Mouse (Mus musculus): ENCODE measurements around the gene Gnb1. TPM values are rescaled to one million over a fixed set of nuclear protein-coding genes. Genes with fewer than 3 reads are reported as not detected.
A peak's percentile ranks its signal among the peaks of the same experiment; 100 is the strongest.
"Not testable (repeated sequence)": the region's sequence is repeated elsewhere in the genome, so short reads cannot be mapped to it uniquely, and the experiment has no call there.

Gene Gnb1
- total RNA-seq, 2 experiments from 2014 or later: 309 to 321 TPM

- intact Hi-C loops (cut with DNase I): no loop called here
- DNase-seq: no peak
Observed at GRCm38 (mm10) chr4:155529294-155529693, 38.1 kb downstream of the Gnb1 start.

- no peak for DNase-seq
- intact Hi-C loops (cut with DNase I): no loop called here
Observed at GRCm38 (mm10) chr4:155549993-155550392, 58.8 kb downstream of the Gnb1 start.

DNA sequence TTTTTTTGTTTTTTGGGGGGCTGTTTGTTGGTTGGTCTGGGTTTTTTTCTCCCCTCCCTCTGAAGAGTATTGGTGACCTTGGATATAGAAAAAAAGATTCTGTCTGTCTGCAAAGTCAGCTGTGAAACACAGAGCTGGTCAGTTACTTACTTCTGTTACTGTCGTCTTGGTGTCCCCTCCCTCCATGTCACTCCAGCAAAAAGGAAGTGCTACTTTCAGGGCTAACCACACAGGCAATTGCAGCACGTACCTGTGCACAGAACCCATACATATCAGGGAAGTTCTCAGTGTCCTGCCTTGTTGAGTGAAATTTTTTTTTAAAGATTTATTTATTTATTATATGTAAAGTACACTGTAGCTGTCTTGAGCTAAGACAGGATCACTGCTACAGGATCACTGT lies 59.3 kb downstream of the Gnb1 start:
- DNase-seq: no peak
- intact Hi-C loops (cut with DNase I): no loop called here

DNA sequence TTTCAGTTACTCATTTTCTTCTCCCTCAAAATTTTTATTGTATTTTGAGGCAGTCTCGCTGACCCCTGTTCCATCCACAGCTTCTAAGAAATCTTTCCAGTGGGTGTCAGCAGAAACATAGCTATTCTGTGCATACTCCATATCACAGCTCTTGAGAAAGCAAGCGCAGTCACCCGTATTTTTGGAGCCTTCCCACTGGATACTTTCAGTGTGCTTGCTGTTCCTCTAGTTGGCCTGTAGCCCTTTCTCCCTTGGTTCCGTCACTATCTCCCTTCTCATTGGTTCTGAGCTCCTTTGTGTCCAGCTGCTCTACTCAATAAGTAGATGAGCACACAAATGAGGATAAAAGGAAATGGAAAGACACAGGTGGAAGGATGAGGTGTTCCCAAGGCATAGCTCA lies 59.9 kb downstream of the Gnb1 start:
- no peak for DNase-seq
- intact Hi-C loops (cut with DNase I): no loop called here

DNA sequence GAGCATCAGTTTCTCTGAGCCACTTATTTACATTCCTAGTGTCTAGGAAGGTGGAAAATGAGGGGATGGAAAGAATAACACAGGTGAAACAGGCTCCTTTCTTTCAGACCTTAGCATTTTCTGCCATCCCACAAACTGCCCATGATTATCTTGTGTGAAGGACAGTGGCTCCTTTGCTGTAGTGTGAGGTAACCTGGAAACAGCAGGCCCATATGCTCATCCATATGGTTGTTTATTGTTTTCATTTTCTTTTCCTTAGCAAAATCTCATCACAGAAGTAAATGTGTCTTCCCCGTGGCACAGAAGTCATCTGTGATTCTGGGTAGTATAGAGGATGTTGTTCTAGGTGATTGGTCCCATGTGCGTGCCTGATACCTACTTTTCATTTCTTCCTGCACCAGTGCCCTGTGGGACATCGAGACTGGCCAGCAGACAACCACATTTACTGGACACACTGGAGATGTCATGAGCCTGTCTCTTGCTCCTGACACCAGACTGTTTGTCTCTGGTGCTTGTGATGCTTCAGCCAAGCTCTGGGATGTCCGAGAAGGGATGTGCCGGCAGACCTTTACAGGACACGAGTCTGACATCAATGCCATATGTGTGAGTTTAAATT lies 61.9 kb downstream of the Gnb1 start:
- intact Hi-C loops (cut with DNase I): no loop called here
- DNase-seq: no peak

- DNase-seq: no peak
- intact Hi-C loops (cut with DNase I): no loop called here
Observed at GRCm38 (mm10) chr4:155554880-155555279, 63.7 kb downstream of the Gnb1 start.

DNA sequence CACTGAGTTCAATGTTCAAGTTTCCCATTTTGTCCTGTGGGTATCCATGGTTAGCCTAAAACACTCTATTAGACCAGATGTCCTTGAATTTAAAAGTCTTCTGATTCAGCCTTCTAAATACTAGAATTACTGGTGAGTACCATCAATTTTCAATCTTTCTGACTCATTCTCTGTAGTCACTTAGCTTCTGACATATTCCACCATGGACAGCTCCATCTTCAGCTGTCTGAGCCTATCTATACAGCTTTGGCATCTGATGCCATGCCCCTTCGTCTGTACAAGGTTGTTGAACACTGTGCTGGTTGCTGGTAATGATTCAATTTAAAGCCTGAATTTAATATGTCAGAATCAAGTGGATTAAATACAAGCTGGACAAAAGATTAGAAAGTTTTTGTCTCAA lies 64.3 kb downstream of the Gnb1 start:
- no peak for DNase-seq
- intact Hi-C loops (cut with DNase I): no loop called here

DNA sequence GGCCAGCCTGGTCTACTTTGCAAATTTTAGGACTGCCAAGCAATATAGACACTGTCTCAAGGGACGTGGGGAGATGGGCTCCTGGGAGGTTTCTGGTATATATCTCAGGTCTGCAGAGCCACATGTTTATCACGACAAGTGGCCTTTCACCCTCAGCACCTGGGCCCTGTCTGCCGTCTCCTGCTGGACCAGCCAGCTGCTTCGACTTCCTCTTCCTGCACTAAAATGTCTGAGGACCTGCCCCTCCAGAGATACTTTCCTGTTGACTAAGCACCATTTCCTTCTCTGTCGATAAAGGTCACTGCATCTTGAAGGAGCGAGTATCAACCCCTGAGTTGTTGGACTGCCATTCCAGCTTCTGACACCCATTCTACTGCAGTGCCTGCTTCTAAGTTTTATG lies 68.3 kb downstream of the Gnb1 start:
- intact Hi-C loops (cut with DNase I): no loop called here
- DNase-seq: peak in 1 of 2 experiments; percentile 27

GRCm38 (mm10) chr4:155560932-155561331 lies 69.8 kb downstream of the Gnb1 start:
- DNase-seq: peak; percentile 53 to 60
- intact Hi-C loops (cut with DNase I): no loop called here

GRCm38 (mm10) chr4:155561661-155562442 lies 70.7 kb downstream of the Gnb1 start, which contains the start of gene Nadk:
Gene Nadk (plus strand): TSS chr4:155562378.
- intact Hi-C loops (cut with DNase I): no loop called here
- DNase-seq: peak; percentile 44 to 55

- peak; percentile 83 to 88 for DNase-seq
- intact Hi-C loops (cut with DNase I): no loop called here
Observed at GRCm38 (mm10) chr4:155562725-155563399, 71.7 kb downstream of the Gnb1 start.

DNA sequence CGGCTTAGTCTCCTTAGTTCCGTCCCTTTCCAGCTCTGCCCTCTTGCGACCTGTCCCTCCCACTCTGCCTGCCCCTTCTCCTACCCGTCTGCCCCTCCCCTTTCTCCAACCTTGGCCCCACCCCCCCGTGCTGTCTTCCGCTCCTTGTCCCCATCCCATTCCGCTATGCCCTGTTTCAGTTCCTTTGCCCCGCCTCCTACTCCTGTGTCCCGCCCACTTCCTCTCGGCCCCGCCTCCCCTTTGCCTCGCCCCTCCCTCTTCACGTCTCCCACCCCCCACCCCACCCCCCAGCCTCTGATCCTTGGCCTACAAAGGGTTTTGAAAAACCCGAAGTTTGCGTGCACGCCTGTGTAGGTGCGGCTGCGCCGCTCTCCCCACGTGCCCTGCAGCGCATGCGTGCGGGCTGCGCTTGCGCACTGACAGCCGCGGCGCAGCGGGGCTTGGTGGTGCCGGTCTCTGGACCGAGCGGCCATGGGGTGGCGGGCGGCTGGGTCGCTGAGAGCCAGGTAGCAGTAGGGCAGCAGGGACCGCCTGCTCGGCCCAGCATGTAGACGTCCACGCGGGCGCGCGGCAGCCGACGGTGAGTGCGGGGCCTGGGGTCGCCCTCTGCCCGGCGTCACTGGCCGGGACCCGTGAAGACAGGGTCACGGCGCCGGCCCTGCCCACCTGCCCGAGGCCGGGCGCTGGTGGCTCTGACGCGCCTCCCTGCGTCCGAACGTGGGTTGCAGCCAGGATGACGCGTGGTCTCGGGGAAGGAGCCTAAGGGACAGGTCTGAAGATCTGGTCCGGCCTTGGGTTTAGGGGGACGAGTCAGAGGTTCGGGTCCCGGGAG lies 72.5 kb downstream of the Gnb1 start:
- intact Hi-C loops (cut with DNase I): loop anchor here (1.0 to 2.0 kb wide), 2 partner anchors 73 to 82 kb away; partner anchors contain the start of gene Gnb1
- peak; percentile 97 to 98 for DNase-seq

- peak; percentile 57 to 60 for DNase-seq
- intact Hi-C loops (cut with DNase I): loop anchor here (1.0 to 5.0 kb wide), 3 partner anchors 74 to 197 kb away; partner anchors contain the start of gene Gnb1
Observed at GRCm38 (mm10) chr4:155564315-155565069, 73.3 kb downstream of the Gnb1 start.

DNA sequence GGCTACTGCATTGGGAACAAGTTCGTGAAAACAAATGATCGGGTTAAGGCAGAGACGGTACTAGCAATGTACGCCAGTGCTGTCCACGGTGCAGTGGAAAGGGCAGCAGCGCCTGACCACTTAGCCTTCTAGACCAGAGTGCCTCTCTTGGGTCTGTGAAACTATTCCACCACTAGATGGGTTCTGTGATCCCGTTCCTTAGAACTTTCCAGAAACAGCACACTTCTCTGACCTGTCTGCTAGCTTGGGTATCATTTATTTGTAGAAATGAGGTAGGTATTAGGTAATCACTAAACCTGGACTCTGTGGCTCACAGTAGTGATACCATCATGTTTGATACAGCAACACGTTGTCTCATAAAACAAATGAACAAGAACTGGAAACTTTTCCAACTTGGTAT lies 75.4 kb downstream of the Gnb1 start:
- no peak for DNase-seq
- intact Hi-C loops (cut with DNase I): loop anchor here (5.0 kb wide), 1 partner anchor 199 kb away; no protein-coding TSS in a partner anchor

DNA sequence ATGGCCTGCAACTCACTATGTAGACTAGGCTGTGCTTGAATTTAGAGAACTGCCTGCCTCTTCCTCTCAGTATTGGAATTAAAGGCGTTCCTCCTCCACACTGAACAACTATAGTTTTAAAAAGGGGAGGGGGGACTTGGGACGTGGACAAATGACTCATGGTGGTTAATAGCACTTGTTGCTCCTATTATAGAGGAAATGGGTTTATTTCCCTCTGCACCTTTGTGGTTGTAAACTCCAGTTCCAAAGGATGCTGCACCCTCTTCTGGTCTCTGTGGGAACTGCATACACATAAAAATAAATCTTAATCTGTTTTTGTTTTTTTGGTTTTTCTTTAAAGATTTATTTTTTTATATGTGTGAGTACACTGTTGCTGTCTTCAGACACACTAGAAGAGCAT lies 77.0 kb downstream of the Gnb1 start:
- intact Hi-C loops (cut with DNase I): loop anchor here (1.0 to 5.0 kb wide), 2 partner anchors 87 to 201 kb away; no protein-coding TSS in a partner anchor
- DNase-seq: peak in 1 of 2 experiments; percentile 58

DNA sequence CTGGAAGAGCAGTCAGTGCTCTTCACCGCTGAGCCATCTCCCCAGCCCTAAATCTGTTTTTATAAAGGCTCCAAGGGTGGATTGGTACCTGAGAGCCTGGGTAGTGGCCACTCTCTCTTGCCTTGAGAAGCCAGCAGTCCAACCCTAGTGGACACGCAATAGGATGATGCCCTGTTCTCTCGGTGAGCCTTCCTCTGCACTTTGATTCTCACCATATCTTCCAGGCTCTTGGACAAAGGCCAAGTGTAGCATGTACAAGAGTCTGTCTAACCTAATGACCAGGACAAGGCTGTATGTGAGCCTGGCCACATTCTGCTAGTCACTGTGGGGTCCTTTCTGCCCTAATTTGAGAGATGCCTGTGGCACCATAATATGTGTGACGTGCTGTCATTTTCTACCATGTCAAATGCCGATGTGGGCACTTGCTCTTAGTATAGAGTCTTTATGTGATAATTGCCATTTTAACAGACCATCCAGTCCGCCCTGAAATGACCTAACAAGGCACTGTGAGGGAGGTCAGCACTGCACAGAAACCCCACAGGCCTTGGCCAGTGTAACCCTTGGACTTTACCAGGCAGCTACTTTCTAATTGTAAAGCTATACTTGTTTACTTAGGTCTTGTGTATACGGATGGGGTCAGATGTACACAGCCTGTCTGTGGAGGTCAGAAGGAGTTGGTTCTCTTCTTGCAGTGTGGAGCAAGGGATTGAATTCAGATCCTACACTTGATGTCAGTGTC lies 77.6 kb downstream of the Gnb1 start:
- intact Hi-C loops (cut with DNase I): loop anchor here (1.0 to 5.0 kb wide), 2 partner anchors 88 to 202 kb away; no protein-coding TSS in a partner anchor

DNA sequence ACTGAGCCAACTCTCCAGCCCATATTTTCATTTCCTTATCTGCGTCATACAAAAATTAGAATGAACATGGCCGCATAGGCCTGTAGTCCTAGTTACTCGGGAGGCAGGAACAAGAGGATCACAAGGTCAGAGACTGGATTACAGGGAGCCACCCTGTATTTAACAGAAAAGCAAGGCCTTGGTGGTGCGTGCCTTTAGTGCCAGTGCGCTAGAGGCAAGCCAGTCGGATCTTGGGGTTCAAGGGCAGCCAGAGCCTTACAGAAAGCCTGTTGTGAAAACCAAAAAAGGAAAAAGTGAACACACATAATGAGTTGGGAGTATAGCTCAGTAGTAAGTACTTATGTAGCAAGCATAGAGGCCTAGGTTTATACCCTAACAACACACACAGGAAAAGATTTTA lies 78.7 kb downstream of the Gnb1 start:
- intact Hi-C loops (cut with DNase I): loop anchor here (5.0 kb wide), 1 partner anchor 203 kb away; no protein-coding TSS in a partner anchor

More for the DNA sequence above, 77.6 kb downstream of the Gnb1 start:
- no peak for DNase-seq

DNA sequence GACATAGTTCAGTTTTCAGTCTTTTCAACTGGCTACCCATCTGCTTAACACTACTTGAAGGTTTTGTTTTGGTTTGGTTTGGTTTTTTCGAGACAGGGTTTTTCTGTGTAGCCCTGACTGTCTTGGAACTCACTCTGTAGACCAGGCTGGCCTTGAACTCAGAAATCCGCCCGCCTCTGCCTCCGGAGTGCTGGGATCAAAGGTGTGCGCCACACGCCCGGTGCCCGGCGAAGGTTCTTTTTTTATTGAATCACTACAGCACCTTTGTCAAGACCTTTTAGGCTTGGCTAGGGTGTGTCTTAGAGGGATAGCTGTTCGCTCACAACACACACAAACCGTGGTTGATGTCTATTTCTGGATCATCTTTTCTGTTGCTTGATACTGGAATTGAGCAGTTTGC lies 79.2 kb downstream of the Gnb1 start:
- DNase-seq; intact Hi-C loops (cut with DNase I): not testable (repeated sequence)

More for the DNA sequence above, 78.7 kb downstream of the Gnb1 start:
- DNase-seq: no peak

DNA sequence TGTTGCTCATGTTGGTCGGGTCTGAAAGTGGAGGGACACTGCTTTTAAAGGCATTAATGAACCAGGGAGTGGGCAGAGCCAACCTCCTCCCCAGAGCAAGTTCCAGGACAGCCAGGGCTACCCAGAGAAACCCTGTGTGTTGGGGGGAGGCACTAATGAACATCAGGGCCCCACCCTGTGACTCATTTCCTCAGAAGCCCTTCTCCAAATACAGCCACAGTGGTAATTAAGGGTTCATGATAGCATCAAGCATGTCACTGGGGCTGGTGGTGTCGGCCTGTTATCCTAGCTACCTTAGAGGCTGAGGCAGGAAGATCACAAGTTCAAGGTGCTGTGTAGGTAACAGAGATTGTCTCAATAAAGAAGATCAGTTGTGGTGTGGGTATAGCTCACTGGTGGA lies 80.3 kb downstream of the Gnb1 start:
- DNase-seq: no peak

More for the DNA sequence above, 80.3 kb downstream of the Gnb1 start:
- intact Hi-C loops (cut with DNase I): no loop called here
